Mouse (Mus musculus) macrophage (primary cell): Measurements from ENCODE around the gene Nubpl. TPM values are rescaled to one million over a fixed set of nuclear protein-coding genes. Genes with fewer than 3 reads are reported as not detected.
"Not testable (repeated sequence)": the region's sequence is repeated elsewhere in the genome, so short reads cannot be mapped to it uniquely, and the experiment has no call there.

ENCODE experiments used
- H3K27ac ChIP-seq: fragments of 350-480 bp; formaldehyde crosslinking; 2 replicates; pipeline ENCODE4 v1.9.0; 2021
- H3K36me3 ChIP-seq: fragments of 350-480 bp; formaldehyde crosslinking; 2 replicates; pipeline ENCODE4 v1.9.0; 2021; ENCODE audit errors: inconsistent target
- H3K4me3 ChIP-seq: fragments of 350-480 bp; formaldehyde crosslinking; 2 replicates; pipeline ENCODE4 v1.9.0; 2021; ENCODE audit errors: inconsistent target
- H3K79me2 ChIP-seq: fragments of 350-480 bp; formaldehyde crosslinking; 2 replicates; pipeline ENCODE4 v1.9.0; 2021; ENCODE audit errors: inconsistent target
- WGBS: methylation state at CpG from one replicate; pipeline ENCODE4 v1.1.7; 2026; ENCODE audit warnings: inconsistent platforms; ENCODE audit not compliant: missing documents; 5-methylcytosine and 5-hydroxymethylcytosine counted together
- polyA plus RNA-seq: library from polyadenylated mRNA; stranded (reverse); fragments of 250-400 nt; gene quantifications from 3 replicates; pipeline ENCODE4 v1.2.4, GENCODE M21; 2018; ENCODE audit warnings: inconsistent platforms
- total RNA-seq, 78 experiments: library from RNA; depleted of rRNA; stranded (reverse); fragments of 250-400 nt; gene quantifications; 1 replicate in 9 of 78; 2 replicates in 24 of 78; 3 replicates in 43 of 78; 4 replicates in 2 of 78; pipeline ENCODE4 v1.2.4; 2018; ENCODE audit warnings: inconsistent platforms in 56 of 78

Gene Nubpl
- 10 to 100 TPM in 11 of 26 experiments, 1 to 10 TPM in 15; 1.3 to 16.4 (median 9.6) TPM for total RNA-seq (2018; cell fraction: chromatin; rRNA removed)
- 1 to 10 TPM; 2.2 to 3.4 (median 2.7) TPM for total RNA-seq (2018; cell fraction: cytosol; rRNA removed)
- total RNA-seq (2018; cell fraction: nucleus; rRNA removed) = 10 to 100 TPM in 1 of 26 experiments, 1 to 10 TPM in 25; 1.4 to 12.3 (median 5.1) TPM
- polyA plus RNA-seq = 2.1 to 4.9 TPM (median 2.2 TPM) in 3 replicates

GRCm38 (mm10) chr12:52097650-52098070 lies at the start of gene Nubpl:
Nubpl (plus strand) TSS chr12:52097737.
- WGBS = under 1% methylated on average over 32 of the region's 32 CpGs
- peak within 1 kb of the TSS; percentile 41 for H3K4me3 ChIP-seq
- H3K79me2 ChIP-seq = no peaks in the 10 kb centered on the region
- H3K36me3 ChIP-seq = no peaks in the 10 kb centered on the region
- H3K27ac ChIP-seq = no peak within 1 kb of the TSS

DNA sequence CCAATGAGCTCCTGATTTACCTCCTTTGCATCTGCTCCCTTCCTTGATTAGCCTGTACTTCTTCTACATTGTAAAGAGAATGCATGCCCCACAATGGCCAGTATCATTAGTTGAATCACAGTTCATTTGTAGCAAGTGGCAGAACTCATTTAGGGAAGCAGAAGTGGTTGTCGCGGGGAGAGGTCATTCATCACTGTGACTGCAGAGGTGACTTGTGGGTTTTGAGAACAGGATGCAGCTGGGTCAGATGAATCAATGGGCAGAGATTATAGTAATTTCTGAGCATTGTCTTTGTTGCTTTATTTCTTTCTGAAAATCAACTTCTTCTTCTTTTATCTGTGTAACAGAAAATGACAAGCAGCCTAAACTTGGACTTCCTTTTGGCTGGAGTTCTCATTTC lies 48.2 kb upstream of the Nubpl start:
- Histone ChIP-seq H3K79me2 (no peaks in the 10 kb centered on the region), H3K36me3 (no peaks in the 10 kb centered on the region), H3K27ac (peak overlapping the region; percentile 53), H3K4me3 (no peak overlapping the region)
- WGBS = 0% methylated on average over 2 of the region's 2 CpGs

DNA sequence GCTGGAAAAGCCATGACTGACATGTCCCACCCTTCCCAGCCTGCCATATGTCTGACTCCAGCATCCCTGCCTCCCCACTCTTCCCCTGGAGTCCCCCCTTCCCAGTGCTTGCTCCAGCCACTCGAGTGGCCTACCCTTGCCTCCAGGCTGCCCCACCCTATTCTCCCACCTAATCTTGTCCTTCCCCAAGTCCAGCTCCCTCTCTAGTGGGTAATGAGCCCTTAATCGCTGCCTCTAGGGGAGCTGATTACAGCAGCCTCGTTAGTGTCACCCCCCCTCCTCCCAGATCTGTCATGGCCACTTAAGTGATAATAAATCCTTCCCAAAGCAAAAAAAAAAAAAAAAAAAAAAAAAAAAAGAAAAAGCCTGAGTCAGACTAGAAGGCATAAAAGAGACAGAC lies 18.2 kb upstream of the Nubpl start:
- H3K36me3 ChIP-seq, H3K79me2 ChIP-seq, H3K4me3 ChIP-seq, H3K27ac ChIP-seq: not testable (repeated sequence)
- WGBS = no CpG with 5 or more reads among the region's 3 CpGs

DNA sequence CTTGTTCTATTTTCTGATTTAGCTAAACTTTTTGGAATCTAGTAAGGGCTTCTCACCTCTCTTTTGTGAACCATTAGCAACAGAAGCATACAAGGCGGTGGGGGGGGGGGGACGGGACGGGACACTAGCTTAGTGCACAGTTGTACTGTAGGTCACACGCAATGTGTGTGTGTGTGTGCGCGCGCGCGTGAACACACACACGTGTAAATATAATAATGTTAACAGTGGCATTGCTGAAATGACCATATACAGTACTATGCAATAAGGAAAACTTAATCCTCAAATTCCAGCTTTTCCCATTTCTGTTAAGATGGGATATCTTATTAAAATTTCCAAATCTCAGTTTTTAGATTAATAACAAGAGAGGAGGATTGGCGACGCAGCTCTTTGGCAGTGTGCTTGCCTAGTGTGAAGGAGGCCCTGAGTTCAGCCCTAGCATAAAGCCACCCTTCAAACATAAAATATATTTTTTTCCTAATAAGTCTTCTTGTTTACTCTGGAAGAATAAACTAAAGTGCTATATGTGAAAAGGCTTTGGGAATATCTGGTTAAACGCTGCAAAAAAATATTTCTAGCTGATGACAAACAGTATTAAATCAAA lies 388 bp upstream of the Nubpl start:
- H3K27ac ChIP-seq = no peak overlapping the region
- no peaks in the 10 kb centered on the region for H3K36me3 ChIP-seq
- no peaks in the 10 kb centered on the region for H3K79me2 ChIP-seq
- H3K4me3 ChIP-seq = peak overlapping the region; percentile 41; the same call in 1 of the 2 replicates
- WGBS = 72% methylated on average over 10 of the region's 13 CpGs

DNA sequence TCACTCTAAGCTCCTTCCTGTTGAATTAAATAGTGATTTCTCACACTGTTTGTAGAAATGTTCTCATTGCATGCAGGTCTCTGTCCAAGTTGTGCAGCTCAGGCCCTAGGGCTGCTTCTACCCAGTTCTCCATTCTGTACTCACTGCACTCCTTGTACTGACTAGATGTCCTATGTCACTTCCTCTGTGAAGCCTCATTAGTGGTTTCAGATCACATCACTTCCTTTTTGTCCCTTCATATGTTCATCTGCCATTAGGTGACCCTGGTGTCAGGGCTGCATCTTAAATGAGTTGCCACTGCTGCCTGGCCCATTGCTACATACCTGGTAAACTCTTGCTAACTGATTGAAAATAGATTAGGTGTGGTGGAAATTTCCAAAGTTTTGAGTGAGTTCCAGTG lies 22.7 kb downstream of the Nubpl start:
- Histone ChIP-seq H3K36me3 (no peaks in the 10 kb centered on the region), H3K79me2 (no peaks in the 10 kb centered on the region), H3K4me3 (no peak overlapping the region), H3K27ac (peak overlapping the region; percentile 22)

DNA sequence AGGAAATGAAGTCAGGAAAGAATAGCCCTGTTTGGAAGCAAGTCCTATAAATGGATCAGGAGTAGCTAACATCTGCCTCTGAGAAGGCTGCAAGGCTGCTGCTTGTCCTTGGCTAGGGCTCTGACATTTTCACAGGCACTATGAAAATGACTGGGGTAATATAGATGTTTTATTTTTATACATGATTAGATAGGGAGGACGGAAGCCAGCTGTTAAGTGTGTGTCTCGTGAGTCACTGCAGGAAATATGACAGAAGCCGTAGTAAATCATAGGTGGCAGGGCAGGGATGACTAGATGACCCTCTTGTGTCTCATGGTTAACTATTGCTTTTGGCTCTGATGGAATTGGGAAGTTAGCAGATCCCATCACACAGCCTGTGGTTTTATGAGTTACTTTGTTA lies 28.9 kb downstream of the Nubpl start:
- Histone ChIP-seq H3K4me3 (no peak overlapping the region), H3K79me2 (no peaks in the 10 kb centered on the region), H3K36me3 (no peaks in the 10 kb centered on the region), H3K27ac (no peak overlapping the region)
- 72% methylated on average over 3 of the region's 3 CpGs for WGBS

GRCm38 (mm10) chr12:52129072-52129471 lies 31.5 kb downstream of the Nubpl start:
- no peak overlapping the region for H3K27ac ChIP-seq
- H3K79me2 ChIP-seq = no peaks in the 10 kb centered on the region
- no peaks in the 10 kb centered on the region for H3K36me3 ChIP-seq
- H3K4me3 ChIP-seq = no peak overlapping the region
- 97% methylated on average over 3 of the region's 3 CpGs for WGBS

GRCm38 (mm10) chr12:52132256-52132655 lies 34.7 kb downstream of the Nubpl start:
- H3K27ac ChIP-seq = no peak overlapping the region
- H3K4me3 ChIP-seq = no peak overlapping the region
- H3K79me2 ChIP-seq = no peaks in the 10 kb centered on the region
- no peaks in the 10 kb centered on the region for H3K36me3 ChIP-seq
- 89% methylated on average over 10 of the region's 10 CpGs for WGBS

GRCm38 (mm10) chr12:52138296-52138695 lies 40.8 kb downstream of the Nubpl start:
- H3K27ac ChIP-seq = no peak overlapping the region
- no peak overlapping the region for H3K4me3 ChIP-seq
- H3K36me3 ChIP-seq = no peaks in the 10 kb centered on the region
- WGBS = 91% methylated on average over 4 of the region's 4 CpGs
- H3K79me2 ChIP-seq = no peaks in the 10 kb centered on the region

- no peaks in the 10 kb centered on the region for H3K79me2 ChIP-seq
- 94% methylated on average over 2 of the region's 2 CpGs for WGBS
- no peak overlapping the region for H3K27ac ChIP-seq
- no peak overlapping the region for H3K4me3 ChIP-seq
- H3K36me3 ChIP-seq = no peaks in the 10 kb centered on the region
These were observed 49.1 kb downstream of the Nubpl start for GRCm38 (mm10) chr12:52146639-52147038.

- no peak overlapping the region for H3K27ac ChIP-seq
- H3K36me3 ChIP-seq = no peaks in the 10 kb centered on the region
- WGBS = 93% methylated on average over 3 of the region's 3 CpGs
- H3K4me3 ChIP-seq = no peak overlapping the region
- no peaks in the 10 kb centered on the region for H3K79me2 ChIP-seq
These were observed 51.9 kb downstream of the Nubpl start for GRCm38 (mm10) chr12:52149448-52149847.

DNA sequence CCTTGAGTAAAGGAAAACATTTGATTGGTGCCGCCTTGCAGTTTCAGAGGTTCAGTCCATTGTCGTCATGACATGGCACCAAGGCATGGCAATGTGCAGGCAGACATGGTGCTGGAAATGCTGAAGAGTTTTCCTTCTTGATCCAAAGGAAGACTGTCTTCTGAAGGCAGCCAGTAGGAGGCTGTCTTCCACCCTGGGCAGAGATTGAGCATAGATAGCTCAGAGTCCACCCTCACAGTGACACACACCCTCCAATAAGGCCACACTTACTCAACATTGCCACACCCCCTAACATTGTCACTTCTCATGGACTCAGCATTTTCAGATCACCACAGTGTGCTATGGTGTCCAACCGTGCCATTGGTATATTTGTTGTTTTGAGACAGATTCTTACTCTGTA lies 54.5 kb downstream of the Nubpl start:
- 100% methylated on average over 3 of the region's 3 CpGs for WGBS
- H3K4me3 ChIP-seq = no peak overlapping the region
- H3K36me3 ChIP-seq = no peaks in the 10 kb centered on the region
- no peak overlapping the region for H3K27ac ChIP-seq
- no peaks in the 10 kb centered on the region for H3K79me2 ChIP-seq

DNA sequence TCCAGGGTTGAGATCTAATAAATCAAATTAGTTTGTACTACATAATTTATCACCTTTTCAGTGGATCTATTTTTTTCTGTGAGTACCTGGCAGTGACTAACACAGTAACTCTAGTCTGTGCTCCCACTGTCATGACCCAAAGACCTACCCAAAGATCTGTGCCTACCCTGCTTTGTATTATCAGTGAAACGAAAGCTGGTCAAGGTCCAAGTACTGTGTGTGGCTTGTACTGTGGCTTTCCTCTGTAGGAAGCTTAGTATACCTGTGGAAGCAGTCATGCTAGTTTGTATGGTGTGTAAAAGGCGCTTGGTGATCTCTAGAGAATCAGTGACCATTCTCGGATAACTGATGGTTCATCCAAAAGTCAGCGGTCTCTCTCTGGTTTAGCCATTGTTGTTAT lies 57.4 kb downstream of the Nubpl start:
- no peak overlapping the region for H3K4me3 ChIP-seq
- no peak overlapping the region for H3K27ac ChIP-seq
- H3K36me3 ChIP-seq = no peaks in the 10 kb centered on the region
- no peaks in the 10 kb centered on the region for H3K79me2 ChIP-seq
- 88% methylated on average over 4 of the region's 4 CpGs for WGBS

GRCm38 (mm10) chr12:52164414-52164813 lies 66.9 kb downstream of the Nubpl start:
- H3K4me3 ChIP-seq = no peak overlapping the region
- H3K36me3 ChIP-seq = no peaks in the 10 kb centered on the region
- no peaks in the 10 kb centered on the region for H3K79me2 ChIP-seq
- H3K27ac ChIP-seq = no peak overlapping the region

DNA sequence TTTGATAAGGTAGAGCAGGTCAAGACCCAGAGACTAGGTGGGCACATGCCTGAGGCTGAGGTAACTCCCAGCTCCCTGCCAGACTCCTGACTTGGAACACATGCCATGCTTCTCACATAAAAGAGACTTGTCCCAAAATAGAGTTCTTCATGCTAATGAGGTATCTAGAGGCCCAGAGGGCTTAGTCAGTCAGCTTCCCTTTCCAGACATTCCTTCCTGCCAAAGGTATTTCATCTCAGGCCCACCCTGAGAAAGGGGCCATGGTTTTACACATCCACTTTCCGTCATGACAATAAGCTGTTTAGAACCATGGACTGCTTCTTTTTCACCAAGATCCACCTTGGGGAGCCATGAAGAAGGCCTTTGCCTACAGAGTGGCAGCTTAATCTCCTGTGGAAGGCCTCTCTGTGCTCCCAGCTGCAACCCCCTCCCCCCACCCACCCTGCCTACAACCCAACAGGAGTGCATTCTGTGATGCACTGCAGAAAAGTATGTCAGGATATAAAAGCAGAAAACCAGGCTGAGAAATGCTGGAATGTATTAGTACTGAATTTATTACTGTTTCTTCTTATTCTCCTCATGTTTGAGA lies 88.8 kb downstream of the Nubpl start:
- no peak overlapping the region for H3K4me3 ChIP-seq
- no peak overlapping the region for H3K27ac ChIP-seq
- H3K36me3 ChIP-seq = no peaks in the 10 kb centered on the region
- H3K79me2 ChIP-seq = no peaks in the 10 kb centered on the region
- WGBS = 92% methylated on average over 1 of the region's 1 CpGs
